Mouse (Mus musculus): ENCODE data around the gene Foxp1. TPM values are rescaled to one million over a fixed set of nuclear protein-coding genes. Genes with fewer than 3 reads are reported as not detected.

Foxp1 gene
- total and polyA plus RNA-seq, 2 experiments from 2014 or later: 112 to 167 TPM

- H3K4me1 ChIP-seq (ENCODE audit: insufficient read depth): no peaks in the 10 kb centered on the region
- 91% methylated on average over 5 of the region's 5 CpGs for WGBS
- TF ChIP-seq CTCF (IDR thresholded peaks at IDR 0.05; ENCODE audit: low read depth): no peak
- ATAC-seq (no peak), DNase-seq (no peak)
- no peaks in the 10 kb centered on the region for H3K9me3 ChIP-seq (ENCODE audit: low read length)
- no peak overlapping the region for H3K9ac ChIP-seq
- H3K4me3 ChIP-seq (ENCODE audit: low read depth, low read length): no peak overlapping the region
- H3K27me3 ChIP-seq (ENCODE audit: insufficient read depth, low read length): no peaks in the 10 kb centered on the region
- no peaks in the 10 kb centered on the region for H3K36me3 ChIP-seq (ENCODE audit: insufficient read depth)
- no peak overlapping the region for H3K4me2 ChIP-seq (ENCODE audit: low read depth)
- no peak overlapping the region for H3K27ac ChIP-seq (ENCODE audit: low read depth, low read length)
These were observed 225.0 kb downstream of the Foxp1 start for GRCm38 (mm10) chr6:99297535-99297934.

- TF ChIP-seq CTCF (IDR thresholded peaks at IDR 0.05; ENCODE audit: low read depth): no peak
- no peak overlapping the region for H3K4me2 ChIP-seq (ENCODE audit: low read depth)
- 82% methylated on average over 8 of the region's 8 CpGs for WGBS
- no peak overlapping the region for H3K27ac ChIP-seq (ENCODE audit: low read depth, low read length)
- no peaks in the 10 kb centered on the region for H3K27me3 ChIP-seq (ENCODE audit: insufficient read depth, low read length)
- H3K36me3 ChIP-seq (ENCODE audit: insufficient read depth): no peaks in the 10 kb centered on the region
- no peak overlapping the region for H3K4me3 ChIP-seq (ENCODE audit: low read depth, low read length)
- no peak for ATAC-seq
- H3K4me1 ChIP-seq (ENCODE audit: insufficient read depth): no peaks in the 10 kb centered on the region
- H3K9me3 ChIP-seq (ENCODE audit: low read length): no peaks in the 10 kb centered on the region
- no peak overlapping the region for H3K9ac ChIP-seq
- DNase-seq: no peak
These were observed 227.0 kb downstream of the Foxp1 start for GRCm38 (mm10) chr6:99295495-99295894.

GRCm38 (mm10) chr6:99289220-99289619 lies 233.3 kb downstream of the Foxp1 start:
- no peak overlapping the region for H3K4me3 ChIP-seq (ENCODE audit: low read depth, low read length)
- no peak for DNase-seq
- no peak for TF ChIP-seq CTCF (IDR thresholded peaks at IDR 0.05; ENCODE audit: low read depth)
- H3K27ac ChIP-seq (ENCODE audit: low read depth, low read length): no peak overlapping the region
- H3K27me3 ChIP-seq (ENCODE audit: insufficient read depth, low read length): no peaks in the 10 kb centered on the region
- no peaks in the 10 kb centered on the region for H3K4me1 ChIP-seq (ENCODE audit: insufficient read depth)
- H3K9ac ChIP-seq: no peak overlapping the region
- 42% methylated on average over 4 of the region's 4 CpGs for WGBS
- no peak for ATAC-seq
- no peak overlapping the region for H3K4me2 ChIP-seq (ENCODE audit: low read depth)
- H3K9me3 ChIP-seq (ENCODE audit: low read length): no peaks in the 10 kb centered on the region
- no peaks in the 10 kb centered on the region for H3K36me3 ChIP-seq (ENCODE audit: insufficient read depth)

GRCm38 (mm10) chr6:99285026-99285425 lies 237.5 kb downstream of the Foxp1 start:
- Histone ChIP-seq H3K27ac (ENCODE audit: low read depth, low read length) (no peak overlapping the region), H3K4me2 (ENCODE audit: low read depth) (no peak overlapping the region), H3K27me3 (ENCODE audit: insufficient read depth, low read length) (no peaks in the 10 kb centered on the region), H3K4me1 (ENCODE audit: insufficient read depth) (no peaks in the 10 kb centered on the region), H3K9me3 (ENCODE audit: low read length) (no peaks in the 10 kb centered on the region), H3K4me3 (ENCODE audit: low read depth, low read length) (no peak overlapping the region), H3K36me3 (ENCODE audit: insufficient read depth) (no peaks in the 10 kb centered on the region), H3K9ac (no peak overlapping the region)
- TF ChIP-seq CTCF (IDR thresholded peaks at IDR 0.05; ENCODE audit: low read depth): no peak
- WGBS: 67% methylated on average over 3 of the region's 3 CpGs
- no peak for DNase-seq
- ATAC-seq: no peak

- Histone ChIP-seq H3K27ac (ENCODE audit: low read depth, low read length) (no peak overlapping the region), H3K4me1 (ENCODE audit: insufficient read depth) (no peaks in the 10 kb centered on the region), H3K4me2 (ENCODE audit: low read depth) (no peak overlapping the region), H3K4me3 (ENCODE audit: low read depth, low read length) (no peak overlapping the region), H3K27me3 (ENCODE audit: insufficient read depth, low read length) (no peaks in the 10 kb centered on the region), H3K36me3 (ENCODE audit: insufficient read depth) (no peaks in the 10 kb centered on the region), H3K9ac (no peak overlapping the region), H3K9me3 (ENCODE audit: low read length) (no peaks in the 10 kb centered on the region)
- DNase-seq (no peak), ATAC-seq (no peak)
- WGBS: 83% methylated on average over 4 of the region's 4 CpGs
- TF ChIP-seq CTCF (IDR thresholded peaks at IDR 0.05; ENCODE audit: low read depth): no peak
These were observed 238.5 kb downstream of the Foxp1 start for GRCm38 (mm10) chr6:99284019-99284418.

GRCm38 (mm10) chr6:99282866-99283657 lies 239.5 kb downstream of the Foxp1 start:
- Histone ChIP-seq H3K27ac (ENCODE audit: low read depth, low read length) (no peak overlapping the region), H3K4me3 (ENCODE audit: low read depth, low read length) (no peak overlapping the region), H3K36me3 (ENCODE audit: insufficient read depth) (no peaks in the 10 kb centered on the region), H3K4me1 (ENCODE audit: insufficient read depth) (no peaks in the 10 kb centered on the region), H3K27me3 (ENCODE audit: insufficient read depth, low read length) (no peaks in the 10 kb centered on the region), H3K4me2 (ENCODE audit: low read depth) (no peak overlapping the region), H3K9ac (no peak overlapping the region), H3K9me3 (ENCODE audit: low read length) (no peaks in the 10 kb centered on the region)
- ATAC-seq: no peak; the same call in 1 of the 2 replicates
- no peak for TF ChIP-seq CTCF (IDR thresholded peaks at IDR 0.05; ENCODE audit: low read depth)
- WGBS: 72% methylated on average over 15 of the region's 15 CpGs
- DNase-seq: no peak

- H3K4me1 ChIP-seq (ENCODE audit: insufficient read depth): no peaks in the 10 kb centered on the region
- ATAC-seq (no peak), DNase-seq (no peak)
- H3K4me3 ChIP-seq (ENCODE audit: low read depth, low read length): no peak overlapping the region
- H3K9me3 ChIP-seq (ENCODE audit: low read length): no peaks in the 10 kb centered on the region
- H3K27ac ChIP-seq (ENCODE audit: low read depth, low read length): no peak overlapping the region
- no peaks in the 10 kb centered on the region for H3K27me3 ChIP-seq (ENCODE audit: insufficient read depth, low read length)
- WGBS: 94% methylated on average over 9 of the region's 9 CpGs
- H3K36me3 ChIP-seq (ENCODE audit: insufficient read depth): no peaks in the 10 kb centered on the region
- H3K4me2 ChIP-seq (ENCODE audit: low read depth): no peak overlapping the region
- no peak for TF ChIP-seq CTCF (IDR thresholded peaks at IDR 0.05; ENCODE audit: low read depth)
- no peak overlapping the region for H3K9ac ChIP-seq
These were observed 241.1 kb downstream of the Foxp1 start for GRCm38 (mm10) chr6:99281433-99281832.
